Mouse (Mus musculus): ENCODE measurements around the gene Zfp940. TPM values are rescaled to one million over a fixed set of nuclear protein-coding genes. Genes with fewer than 3 reads are reported as not detected.

The Zfp940 gene
- polyA plus RNA-seq, 1 experiment from 2014 or later, result 10.7 TPM

GRCm38 (mm10) chr7:29785888-29786287 lies 67.6 kb downstream of the Zfp940 start:
- Histone ChIP-seq H3K27ac (replicated peaks) (no peak overlapping the region), H3K4me1 (peaks cover 22% of the 10 kb centered on the region), H3K9me3 (peaks cover 4% of the 10 kb centered on the region; the same call in 1 of the 2 replicates), H3K27me3 (replicated peaks; ENCODE audit: low read depth, poor library complexity, severe bottlenecking) (no peaks in the 10 kb centered on the region), H3K36me3 (replicated peaks) (peaks cover 45% of the 10 kb centered on the region), H3K4me3 (peak overlapping the region; percentile 81)
- 84% methylated on average over 5 of the region's 5 CpGs for WGBS
- DNase-seq (ENCODE audit: low spot score), result no peak

- peaks cover 4% of the 10 kb centered on the region; the same call in 1 of the 2 replicates for H3K9me3 ChIP-seq
- no peaks in the 10 kb centered on the region for H3K27me3 ChIP-seq (replicated peaks; ENCODE audit: low read depth, poor library complexity, severe bottlenecking)
- 65% methylated on average over 8 of the region's 8 CpGs for WGBS
- peaks cover 22% of the 10 kb centered on the region for H3K4me1 ChIP-seq
- no peak overlapping the region for H3K27ac ChIP-seq (replicated peaks)
- peak overlapping the region; percentile 81 for H3K4me3 ChIP-seq
- no peak for DNase-seq (ENCODE audit: low spot score)
- H3K36me3 ChIP-seq (replicated peaks), result peaks cover 41% of the 10 kb centered on the region
Measured at GRCm38 (mm10) chr7:29785023-29785422, 68.4 kb downstream of the Zfp940 start.

GRCm38 (mm10) chr7:29783871-29784551 lies 69.5 kb downstream of the Zfp940 start, which contains the start of gene Zfp30:
Gene Zfp30 (plus strand): TSS chr7:29783998.
- DNase-seq (ENCODE audit: low spot score), result peak; percentile 94
- Histone ChIP-seq H3K27me3 (replicated peaks; ENCODE audit: low read depth, poor library complexity, severe bottlenecking) (no peaks in the 10 kb centered on the region), H3K27ac (replicated peaks) (peak within 1 kb of the TSS; percentile 85), H3K4me3 (peak within 1 kb of the TSS; percentile 81), H3K9me3 (peaks cover 4% of the 10 kb centered on the region; the same call in 1 of the 2 replicates), H3K36me3 (replicated peaks) (peaks cover 41% of the 10 kb centered on the region), H3K4me1 (peaks cover 22% of the 10 kb centered on the region)
- under 1% methylated on average over 45 of the region's 45 CpGs for WGBS

Other genes starting within 250 kb of the Zfp940 start
- not detected in 2 replicates for gene Catsperg2, start 126.6 kb downstream of the Zfp940 start, polyA plus RNA-seq (2016; fragmentation: Nextera tagmentation; extraction: Ambion mirVana)
- 12.4 and 12.6 TPM in 2 replicates for gene Zfp84, start 85.1 kb downstream of the Zfp940 start, polyA plus RNA-seq (2016; fragmentation: Nextera tagmentation; extraction: Ambion mirVana)
- gene Zfp30, start 69.7 kb downstream of the Zfp940 start, polyA plus RNA-seq (2016; fragmentation: Nextera tagmentation; extraction: Ambion mirVana), result 6.3 and 7.0 TPM in 2 replicates
- gene Zfp790, start 37.6 kb downstream of the Zfp940 start, polyA plus RNA-seq (2016; fragmentation: Nextera tagmentation; extraction: Ambion mirVana), result 15.9 and 16.4 TPM in 2 replicates
- 8.1 and 8.6 TPM in 2 replicates for gene Zfp420, start 6.3 kb upstream of the Zfp940 start, polyA plus RNA-seq (2016; fragmentation: Nextera tagmentation; extraction: Ambion mirVana)
- 9.5 and 10.0 TPM in 2 replicates for gene Zfp27, start 52.9 kb upstream of the Zfp940 start, polyA plus RNA-seq (2016; fragmentation: Nextera tagmentation; extraction: Ambion mirVana)
- 4.6 and 6.3 TPM in 2 replicates for gene Zfp383, start 54.6 kb upstream of the Zfp940 start, polyA plus RNA-seq (2016; fragmentation: Nextera tagmentation; extraction: Ambion mirVana)
- 13.9 and 14.7 TPM in 2 replicates for gene Zfp74, start 100.4 kb upstream of the Zfp940 start, polyA plus RNA-seq (2016; fragmentation: Nextera tagmentation; extraction: Ambion mirVana)
- 30.4 and 34.3 TPM in 2 replicates for gene Zfp568, start 130.3 kb upstream of the Zfp940 start, polyA plus RNA-seq (2016; fragmentation: Nextera tagmentation; extraction: Ambion mirVana)
- 3.4 and 4.5 TPM in 2 replicates for gene Zfp14, start 197.7 kb upstream of the Zfp940 start, polyA plus RNA-seq (2016; fragmentation: Nextera tagmentation; extraction: Ambion mirVana)
- 5.6 and 6.4 TPM in 2 replicates for gene Zfp82, start 219.2 kb upstream of the Zfp940 start, polyA plus RNA-seq (2016; fragmentation: Nextera tagmentation; extraction: Ambion mirVana)
- gene Gm26920, start 236.7 kb upstream of the Zfp940 start, polyA plus RNA-seq (2016; fragmentation: Nextera tagmentation; extraction: Ambion mirVana), result 1.6 and 4.8 TPM in 2 replicates
- 20.0 and 21.0 TPM in 2 replicates for gene Zfp566, start 236.9 kb upstream of the Zfp940 start, polyA plus RNA-seq (2016; fragmentation: Nextera tagmentation; extraction: Ambion mirVana)
- gene Zfp260, start 241.1 kb upstream of the Zfp940 start, polyA plus RNA-seq (2016; fragmentation: Nextera tagmentation; extraction: Ambion mirVana), result 119 and 127 TPM in 2 replicates